Mouse (Mus musculus) CD8-positive naive resting alpha-beta T cell, adult 2 months (primary cell): Measurements from ENCODE around the gene Ank.

Experiments
- DNase-seq, 2 experiments: peaks; one replicate each; pipeline ENCODE4 v3.0.0; 2022; ENCODE audit warnings: low read depth in 2 of 2, low spot score in 2 of 2

Gene Ank

GRCm38 (mm10) chr15:27536771-27537170 lies 70.3 kb downstream of the Ank start:
- DNase-seq, result no peak

- no peak for DNase-seq
Observed at GRCm38 (mm10) chr15:27537519-27538223, 71.2 kb downstream of the Ank start.

- DNase-seq, result no peak
Observed at GRCm38 (mm10) chr15:27539745-27540144, 73.3 kb downstream of the Ank start.

GRCm38 (mm10) chr15:27545203-27545602 lies 78.7 kb downstream of the Ank start:
- no peak for DNase-seq

GRCm38 (mm10) chr15:27548110-27548509 lies 81.6 kb downstream of the Ank start:
- no peak for DNase-seq

- DNase-seq, result no peak
Observed at GRCm38 (mm10) chr15:27549071-27549470, 82.6 kb downstream of the Ank start.

- no peak for DNase-seq
Observed at GRCm38 (mm10) chr15:27549878-27550277, 83.4 kb downstream of the Ank start.

GRCm38 (mm10) chr15:27550358-27550992 lies 84.0 kb downstream of the Ank start:
- no peak for DNase-seq

- DNase-seq, result no peak
Observed at GRCm38 (mm10) chr15:27551117-27552114, 84.9 kb downstream of the Ank start.

GRCm38 (mm10) chr15:27552129-27552700 lies 85.7 kb downstream of the Ank start:
- no peak for DNase-seq

- DNase-seq, result no peak
Observed at GRCm38 (mm10) chr15:27553554-27553953, 87.1 kb downstream of the Ank start.

GRCm38 (mm10) chr15:27558456-27559147 lies 92.1 kb downstream of the Ank start:
- no peak for DNase-seq

- no peak for DNase-seq
Observed at GRCm38 (mm10) chr15:27560315-27560714, 93.8 kb downstream of the Ank start.

GRCm38 (mm10) chr15:27564106-27565100 lies 97.9 kb downstream of the Ank start:
- no peak for DNase-seq

- DNase-seq, result no peak
Observed at GRCm38 (mm10) chr15:27565626-27566185, 99.2 kb downstream of the Ank start.

- no peak for DNase-seq
Observed at GRCm38 (mm10) chr15:27567356-27567755, 100.9 kb downstream of the Ank start.

GRCm38 (mm10) chr15:27568371-27568770 lies 101.9 kb downstream of the Ank start:
- no peak for DNase-seq

GRCm38 (mm10) chr15:27569924-27570323 lies 103.4 kb downstream of the Ank start:
- no peak for DNase-seq

GRCm38 (mm10) chr15:27570385-27570784 lies 103.9 kb downstream of the Ank start:
- no peak for DNase-seq
